Mouse (Mus musculus): Measurements from ENCODE around the gene Tmem131l.

GRCm38 (mm10) chr3:83885163-83885562 is 154.8 kb downstream of the Tmem131l start:
- TF ChIP-seq CTCF (IDR thresholded peaks at IDR 0.05; ENCODE audit: extremely low read depth, insufficient read depth, low read length) (no peak), POLR2A (IDR thresholded peaks at IDR 0.05; ENCODE audit: extremely low read depth, insufficient read depth, low read length) (no peak)
